Mouse (Mus musculus): ENCODE results near the gene Carmil1.

The Carmil1 gene

DNA sequence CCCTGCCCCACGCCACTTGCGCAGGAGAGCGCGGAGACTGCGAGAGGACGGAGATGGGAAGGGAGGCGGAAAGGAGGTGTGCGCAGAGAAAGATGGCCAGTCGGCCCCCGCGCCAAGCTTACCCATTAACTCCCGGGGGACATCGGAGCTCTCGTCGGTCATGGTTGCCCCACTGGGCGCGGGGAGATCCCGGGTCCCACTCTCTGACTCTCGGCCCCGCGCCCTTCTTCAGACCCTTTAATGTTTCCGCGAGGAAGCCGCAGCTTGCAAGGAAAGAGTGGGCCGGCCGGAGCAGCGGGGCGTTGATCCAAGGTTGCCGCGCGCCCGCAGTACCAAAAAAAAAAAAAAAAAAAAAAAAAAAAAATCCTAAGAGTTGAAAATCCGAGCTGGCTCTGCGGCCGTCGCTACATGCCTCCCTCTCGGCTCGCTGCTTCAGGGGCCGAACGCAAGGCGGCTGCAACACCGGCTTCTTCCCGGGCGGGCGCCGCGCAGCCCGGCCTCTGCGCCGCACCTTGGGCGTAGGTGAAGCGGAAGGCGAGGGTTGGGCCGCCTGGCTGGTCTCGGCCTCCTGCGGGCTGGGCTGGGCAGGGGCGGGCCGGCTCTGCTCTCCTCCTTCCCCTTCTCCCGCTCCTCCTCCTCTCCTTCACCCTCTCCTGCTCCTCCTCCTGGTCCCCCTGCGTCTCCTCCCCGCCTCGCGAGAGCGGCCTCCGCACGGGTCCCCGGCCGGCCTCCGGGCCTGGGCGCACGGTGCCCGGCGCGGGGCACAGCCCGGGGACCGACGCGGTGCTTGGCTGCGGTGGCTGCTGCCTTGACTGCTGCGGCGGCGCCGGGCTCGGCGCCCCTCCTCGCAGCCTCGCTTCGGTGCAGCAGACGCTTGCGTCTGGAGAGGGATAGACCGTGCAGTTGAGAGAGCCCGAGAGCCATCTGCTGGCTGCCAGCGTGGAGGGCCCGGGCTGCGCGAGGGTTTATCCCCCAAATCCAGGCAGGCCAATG, at the start of gene Carmil1:
TSS of gene Carmil1 (minus strand) at position 357 of the 993 bp plus-strand sequence.
- DNase-seq (ENCODE audit: low spot score in 2 of 2): peak; percentile 29 to 69

GRCm38 (mm10) chr13:24330128-24330527, 49.5 kb upstream of the Carmil1 start:
- no peak for DNase-seq (ENCODE audit: low spot score in 2 of 2)

DNA sequence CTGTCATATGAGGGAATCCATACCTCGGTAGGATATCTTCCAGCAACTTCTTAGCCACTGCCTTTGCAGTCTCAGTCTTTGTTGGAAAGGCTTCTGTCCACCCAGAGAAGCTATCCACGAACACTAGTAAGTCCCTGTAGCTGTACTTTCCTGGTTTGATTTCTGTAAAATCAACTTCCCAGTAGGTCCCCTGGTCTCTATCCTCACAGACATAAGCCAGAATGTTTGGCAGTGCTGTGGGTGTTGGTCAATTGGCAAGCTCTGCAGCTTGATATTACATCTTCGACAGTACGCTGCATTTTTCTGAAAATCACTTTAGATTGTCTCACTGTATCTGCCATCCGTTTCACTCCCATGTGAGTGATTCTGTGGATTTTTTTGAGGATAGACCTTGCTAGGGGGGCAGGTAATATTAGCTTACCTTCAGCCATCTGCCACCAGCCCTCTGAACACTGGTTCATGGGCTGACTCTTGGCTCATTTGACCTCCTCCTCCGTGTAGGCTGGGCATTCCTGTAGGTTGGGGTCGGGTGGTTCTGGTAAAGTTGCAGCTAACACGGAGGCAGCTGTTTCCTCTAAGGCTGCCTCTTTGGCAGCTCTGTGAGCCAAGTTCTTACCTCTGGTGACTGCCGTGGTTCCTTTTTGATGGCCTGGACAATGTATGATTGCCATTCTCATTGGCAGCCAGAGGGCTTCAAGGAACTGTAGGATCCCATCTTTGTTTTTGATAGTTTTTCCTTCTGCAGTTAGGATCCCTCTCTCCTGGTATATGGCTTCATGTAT, 47.6 kb upstream of the Carmil1 start:
- DNase-seq (ENCODE audit: low spot score in 2 of 2): no peak

GRCm38 (mm10) chr13:24327201-24327600, 46.6 kb upstream of the Carmil1 start, which contains the start of gene Cmah:
Gene Cmah, plus strand, starts transcription at chr13:24327404.
- DNase-seq (ENCODE audit: low spot score in 2 of 2): no peak

DNA sequence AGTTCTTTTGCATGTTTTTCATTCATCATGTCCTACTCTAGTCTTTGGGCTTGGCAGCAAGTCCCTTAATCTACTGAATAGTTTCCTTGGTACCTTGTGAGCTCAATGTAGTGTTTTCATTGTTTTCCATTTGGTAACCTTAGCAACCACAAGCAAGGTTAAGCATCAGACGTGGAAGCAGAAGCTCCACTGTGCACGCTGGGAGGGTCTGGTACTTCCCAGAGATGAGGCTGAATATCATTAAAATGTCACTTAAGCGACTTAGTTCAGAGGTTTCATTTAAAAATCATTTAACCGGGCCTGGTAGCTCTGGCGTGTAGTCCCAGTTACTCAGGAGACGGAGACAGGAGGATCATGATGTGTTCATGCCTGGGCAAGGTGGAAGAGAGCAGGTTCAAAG, 40.7 kb upstream of the Carmil1 start:
- no peak for DNase-seq (ENCODE audit: low spot score in 2 of 2)

- DNase-seq (ENCODE audit: low spot score in 2 of 2): no peak
Observed at GRCm38 (mm10) chr13:24318618-24319017, 38.0 kb upstream of the Carmil1 start.

DNA sequence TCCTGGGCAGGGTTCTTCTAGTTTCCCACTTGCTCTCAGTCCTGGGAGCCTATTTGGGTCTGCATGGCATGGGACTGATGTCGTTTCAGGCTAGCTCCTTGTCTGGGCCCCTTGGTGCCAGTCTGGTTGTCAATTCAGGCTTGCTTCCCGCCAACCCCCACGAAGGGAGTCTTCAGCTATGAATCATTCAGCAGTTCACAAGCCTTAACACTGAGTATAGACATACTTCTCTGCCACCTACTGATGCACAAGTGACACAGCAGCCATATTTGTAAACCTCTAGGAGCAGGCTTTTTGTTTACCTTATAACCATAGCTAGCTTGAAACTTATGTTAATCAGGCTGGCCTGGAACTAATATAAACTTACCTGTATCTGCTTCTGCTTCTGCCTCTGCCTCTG, 36.0 kb upstream of the Carmil1 start:
- no peak for DNase-seq (ENCODE audit: low spot score in 2 of 2)

DNA sequence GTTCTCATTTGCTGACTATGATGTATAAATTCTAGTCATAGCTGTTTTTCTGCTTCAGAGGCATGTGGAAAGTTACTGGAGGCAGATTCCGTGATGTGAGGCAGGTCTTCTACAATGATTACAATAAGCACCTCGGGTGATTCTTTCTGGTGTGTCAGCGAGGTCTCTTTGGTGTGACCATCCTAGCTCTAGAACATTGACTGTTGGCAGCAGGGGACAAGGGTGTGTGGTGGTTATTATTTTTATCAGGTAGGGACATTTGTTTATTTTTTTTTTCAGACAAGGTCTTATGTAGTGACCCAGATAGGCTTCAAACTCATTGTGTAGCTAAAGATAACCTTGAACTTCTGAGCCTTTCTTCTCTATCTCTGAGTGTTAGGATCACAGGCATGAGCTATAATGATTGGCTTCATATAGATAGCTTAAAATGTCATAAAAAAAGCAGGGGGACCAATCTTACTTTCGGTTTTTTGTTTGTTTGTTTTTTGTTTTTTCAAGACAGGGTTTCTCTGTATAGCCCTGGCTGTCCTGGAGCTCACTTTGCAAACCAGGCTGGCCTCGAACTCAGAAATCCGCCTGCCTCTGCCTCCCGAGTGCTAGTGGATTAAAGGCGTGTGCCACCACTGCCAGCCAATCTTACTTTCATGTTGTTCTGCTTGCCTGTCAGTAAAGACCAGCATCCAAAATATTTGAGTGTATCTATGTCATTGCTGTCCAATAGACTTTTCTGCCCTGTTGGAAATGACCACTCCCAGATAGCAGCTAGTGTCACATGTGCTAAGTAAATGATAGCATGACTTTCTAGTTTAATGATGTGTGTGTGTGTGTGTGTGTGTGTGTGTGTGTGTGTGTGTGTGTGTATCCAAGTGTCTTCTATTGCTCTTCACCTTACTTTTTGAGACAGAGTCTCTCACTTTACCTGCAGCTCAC, 30.7 kb upstream of the Carmil1 start:
- no peak for DNase-seq (ENCODE audit: low spot score in 2 of 2)

- DNase-seq (ENCODE audit: low spot score in 2 of 2): peak in 1 of 2 experiments; percentile 37
Observed at GRCm38 (mm10) chr13:24306248-24306647, 25.7 kb upstream of the Carmil1 start.

DNA sequence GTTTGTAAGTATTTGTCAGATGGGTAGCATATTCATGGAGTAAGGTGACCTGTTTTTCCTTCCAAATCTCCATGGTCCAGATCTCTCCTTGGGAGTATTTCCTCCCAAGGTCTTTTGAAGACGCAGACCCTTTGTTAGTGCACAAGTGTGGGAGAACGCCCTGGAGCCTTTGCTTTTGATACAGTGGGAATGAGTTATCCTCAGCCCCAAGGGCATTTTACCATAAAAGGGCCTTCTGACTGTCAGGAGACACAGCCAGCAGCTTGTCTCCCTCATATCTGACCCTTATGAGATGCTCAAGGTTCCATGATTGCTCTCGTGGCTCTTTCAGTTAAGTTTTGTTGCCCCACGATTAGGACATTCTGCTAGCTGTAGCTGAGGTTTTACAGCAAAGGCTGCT, 24.9 kb upstream of the Carmil1 start:
- no peak for DNase-seq (ENCODE audit: low spot score in 2 of 2)

DNA sequence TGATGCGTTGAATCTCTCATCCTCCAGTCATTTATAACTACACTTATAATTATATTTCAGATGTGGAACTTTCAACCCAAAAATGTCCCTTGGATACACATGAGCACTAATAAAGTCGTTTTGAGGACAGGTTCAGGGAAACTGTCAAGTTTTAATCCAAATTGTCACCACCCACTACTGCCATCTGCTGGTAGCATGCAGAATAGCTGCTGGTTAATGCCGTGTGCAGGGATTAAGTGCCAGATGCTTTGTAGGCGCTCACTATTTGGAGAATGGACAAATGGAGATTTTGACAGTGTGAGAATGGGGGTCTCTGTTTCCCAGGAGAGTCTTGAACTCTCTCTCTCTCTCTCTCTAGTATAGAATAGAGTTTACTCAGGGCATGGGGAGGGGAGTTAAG, 16.7 kb upstream of the Carmil1 start:
- DNase-seq (ENCODE audit: low spot score in 2 of 2): peak; percentile 37 to 58

- no peak for DNase-seq (ENCODE audit: low spot score in 2 of 2)
Observed at GRCm38 (mm10) chr13:24287381-24287780, 6.8 kb upstream of the Carmil1 start.

GRCm38 (mm10) chr13:24279762-24280438, 695 bp downstream of the Carmil1 start:
- DNase-seq (ENCODE audit: low spot score in 2 of 2): no peak

DNA sequence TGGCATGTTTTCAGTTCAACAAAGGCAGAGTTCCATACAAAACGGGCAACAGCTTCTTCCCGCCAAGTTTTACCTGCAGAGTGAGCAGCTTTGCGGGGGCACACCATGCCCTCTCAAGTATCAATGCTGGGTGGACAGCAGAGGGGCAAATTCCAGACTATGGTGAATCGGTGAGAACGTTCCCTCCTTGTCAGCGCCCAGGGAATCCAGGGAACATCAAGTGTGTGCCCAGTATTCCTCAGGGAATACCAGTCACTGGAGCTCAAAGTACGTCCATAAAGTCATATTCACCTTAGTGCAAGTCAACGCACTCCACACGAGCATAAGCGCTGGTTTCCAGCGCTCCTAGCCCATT, 1.2 kb downstream of the Carmil1 start:
- DNase-seq (ENCODE audit: low spot score in 2 of 2): no peak

DNA sequence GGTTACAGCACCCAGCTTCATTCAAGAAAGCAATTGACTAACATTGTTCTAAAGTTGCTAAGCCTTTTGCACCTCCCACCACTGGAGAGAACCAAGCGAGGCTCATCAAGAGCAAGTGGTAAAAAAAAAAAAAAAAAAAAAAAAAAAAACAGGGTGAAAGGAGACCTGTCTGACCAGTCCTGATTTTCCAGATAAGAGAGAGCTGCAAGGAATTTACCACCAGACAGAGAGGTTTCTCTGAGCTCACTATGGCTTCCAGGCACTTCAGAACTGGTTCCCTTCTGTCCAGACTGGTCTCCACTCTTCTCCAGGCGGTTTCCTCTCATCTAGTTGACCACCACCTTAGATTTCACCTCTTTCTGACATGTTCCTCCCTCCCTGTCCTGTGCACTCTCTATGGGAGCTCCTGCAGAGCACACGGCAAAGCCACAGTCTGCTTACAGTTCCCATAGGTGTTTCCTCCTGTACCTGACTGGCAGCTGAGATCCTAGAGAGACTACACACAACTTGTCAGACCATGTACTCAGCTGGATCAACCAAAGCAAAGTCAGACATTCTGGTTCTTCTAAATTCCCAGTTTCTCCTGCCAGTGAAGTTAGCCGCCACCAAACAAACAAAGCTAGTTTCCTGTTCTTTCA, 7.7 kb downstream of the Carmil1 start:
- DNase-seq (ENCODE audit: low spot score in 2 of 2): no peak

DNA sequence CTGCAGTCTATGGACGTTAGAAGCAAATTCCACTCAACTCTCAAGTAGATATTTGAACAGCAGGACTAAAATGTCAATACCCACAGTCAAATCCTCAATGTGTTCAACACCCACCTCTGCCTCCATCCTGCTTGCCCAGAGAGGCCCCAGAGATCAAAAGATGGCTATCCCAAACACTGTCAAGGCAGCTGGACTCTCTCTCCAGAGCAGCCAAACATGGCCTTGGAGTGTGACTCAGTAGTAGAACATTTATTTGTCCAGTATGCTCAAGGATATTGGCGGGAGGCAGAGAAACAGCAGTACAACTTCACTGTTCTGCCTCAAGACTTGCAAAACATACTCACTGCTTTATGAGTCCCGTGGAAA, 11.5 kb downstream of the Carmil1 start:
- DNase-seq (ENCODE audit: low spot score in 2 of 2): no peak

DNA sequence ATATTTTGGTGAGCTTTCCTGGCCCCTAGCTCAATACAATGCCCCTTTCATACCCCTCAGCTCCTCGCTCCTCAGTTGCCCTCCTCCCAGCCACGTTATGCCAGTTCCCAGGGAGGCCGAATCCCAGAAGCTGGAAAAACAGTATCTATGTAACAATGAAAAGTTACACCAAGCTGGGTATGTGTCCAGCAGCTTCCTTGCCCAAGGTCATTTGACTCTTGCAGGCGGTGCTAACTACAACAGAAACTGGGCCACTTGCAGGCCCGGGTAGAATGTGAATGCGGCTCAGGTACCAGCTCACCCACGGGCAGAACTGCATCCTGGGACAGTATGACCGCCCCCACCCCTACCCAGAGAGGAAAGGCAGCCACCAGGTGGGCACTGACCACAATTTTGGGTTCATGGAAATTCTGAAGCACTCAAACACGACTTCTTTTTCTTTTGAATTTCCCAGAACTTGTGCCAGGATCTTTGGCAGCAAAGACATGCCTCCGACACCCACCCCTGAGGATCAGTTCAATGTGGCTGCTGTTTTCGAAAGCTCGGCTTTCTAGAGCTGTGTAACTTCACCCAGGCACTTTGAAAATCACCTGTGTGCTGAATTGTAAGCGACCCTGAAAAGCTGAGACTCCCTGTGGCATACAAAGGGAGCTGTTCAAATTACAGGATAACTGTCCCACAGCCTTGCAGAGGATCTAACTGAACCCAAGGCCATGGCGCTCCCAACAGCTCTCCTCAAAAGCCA, 12.1 kb downstream of the Carmil1 start:
- no peak for DNase-seq (ENCODE audit: low spot score in 2 of 2)

DNA sequence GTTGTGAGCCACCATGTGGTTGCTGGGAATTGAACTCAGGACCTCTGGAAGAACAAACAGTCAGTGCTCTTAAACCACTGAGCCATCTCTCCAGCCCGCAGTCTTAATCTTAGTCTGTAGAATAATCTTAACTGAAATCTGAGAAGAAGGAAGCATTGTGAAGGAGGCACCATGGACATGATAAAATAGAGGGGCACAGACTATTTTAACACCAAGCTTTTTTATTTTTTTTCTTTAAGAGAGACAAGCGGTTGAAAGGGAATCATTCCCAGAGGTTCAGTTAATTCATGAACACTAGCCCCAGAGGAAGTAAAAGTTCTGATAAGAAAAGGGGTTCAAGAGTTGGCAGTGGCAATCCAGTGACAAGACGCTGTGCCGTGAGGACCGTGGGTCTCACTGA, 15.8 kb downstream of the Carmil1 start:
- DNase-seq (ENCODE audit: low spot score in 2 of 2): no peak

DNA sequence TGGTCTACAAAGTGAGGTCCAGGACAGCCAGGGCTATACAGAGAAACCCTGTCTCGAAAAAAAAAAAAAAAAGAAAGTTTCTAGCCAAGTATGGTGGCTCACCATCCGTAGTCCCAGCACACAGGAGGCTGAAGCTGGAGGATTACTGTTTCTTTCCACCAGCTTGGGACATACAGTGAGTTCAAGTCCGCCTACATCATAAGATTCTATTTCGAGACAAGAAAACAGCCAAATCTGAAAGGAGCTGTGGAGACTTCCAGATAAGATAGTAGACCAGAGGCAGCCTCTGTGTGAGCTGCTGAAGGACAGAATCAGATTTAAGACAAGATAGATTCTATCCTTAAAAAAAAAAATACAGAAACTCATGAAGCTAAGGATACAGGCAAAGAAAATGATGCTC, 17.0 kb downstream of the Carmil1 start:
- no peak for DNase-seq (ENCODE audit: low spot score in 2 of 2)
